Mouse (Mus musculus): ENCODE results near the gene Ccdc159.

The Ccdc159 gene

DNA sequence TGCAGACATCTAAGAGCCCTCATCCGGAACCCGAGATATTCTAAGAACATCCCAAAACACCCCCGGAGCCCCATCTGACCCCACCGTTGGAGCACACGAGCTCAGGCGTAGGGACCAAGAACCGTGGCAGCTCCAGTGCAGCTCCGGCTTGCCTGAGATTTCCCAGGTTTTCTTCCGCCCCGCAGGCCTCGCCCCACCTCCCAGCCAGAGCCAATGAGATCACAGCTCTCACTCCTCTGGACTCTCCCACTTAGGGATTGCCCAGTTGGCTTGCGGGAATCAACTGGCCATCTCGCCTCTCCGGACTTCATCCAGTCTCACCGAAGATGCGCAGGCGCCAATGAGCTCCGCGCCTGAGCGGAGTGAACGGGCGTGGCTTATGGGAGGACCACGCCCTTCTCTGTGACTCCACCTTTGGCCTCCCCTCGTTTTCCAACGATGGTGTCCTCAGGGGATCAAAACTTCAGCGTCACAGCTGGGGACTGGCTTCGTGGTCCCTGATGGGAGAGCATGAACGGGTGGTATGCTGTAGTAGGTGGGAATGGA lies at the start of gene Ccdc159, which contains the start of gene Tmem205:
Gene Ccdc159 (plus strand): TSS at position 264 of the 546 bp plus-strand sequence.
Gene Tmem205 (minus strand): TSS at position 349 of the 546 bp plus-strand sequence.
- DNase-seq (ENCODE audit: low read depth, low spot score) = peak; percentile 99

DNA sequence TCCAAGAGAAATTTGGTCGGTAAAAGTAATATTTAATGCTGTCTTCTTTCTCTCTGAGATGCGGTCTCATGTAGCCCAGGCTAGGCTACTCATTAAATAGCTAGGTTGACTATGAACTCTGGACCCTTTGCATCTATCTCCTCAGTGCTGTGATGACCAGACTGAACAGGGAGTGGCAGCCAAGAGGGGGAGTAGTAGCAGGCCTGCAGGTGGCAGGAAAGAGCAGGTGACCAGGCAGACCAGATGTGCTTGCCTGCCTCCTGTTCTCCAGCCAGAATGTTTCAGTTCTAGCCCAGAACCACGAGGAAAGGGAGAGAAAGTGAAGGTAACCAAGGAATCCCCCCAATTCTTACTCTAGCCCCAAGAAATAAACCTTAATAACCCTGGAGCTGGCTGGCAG lies 38.0 kb upstream of the Ccdc159 start:
- no peak for DNase-seq (ENCODE audit: low read depth, low spot score)

DNA sequence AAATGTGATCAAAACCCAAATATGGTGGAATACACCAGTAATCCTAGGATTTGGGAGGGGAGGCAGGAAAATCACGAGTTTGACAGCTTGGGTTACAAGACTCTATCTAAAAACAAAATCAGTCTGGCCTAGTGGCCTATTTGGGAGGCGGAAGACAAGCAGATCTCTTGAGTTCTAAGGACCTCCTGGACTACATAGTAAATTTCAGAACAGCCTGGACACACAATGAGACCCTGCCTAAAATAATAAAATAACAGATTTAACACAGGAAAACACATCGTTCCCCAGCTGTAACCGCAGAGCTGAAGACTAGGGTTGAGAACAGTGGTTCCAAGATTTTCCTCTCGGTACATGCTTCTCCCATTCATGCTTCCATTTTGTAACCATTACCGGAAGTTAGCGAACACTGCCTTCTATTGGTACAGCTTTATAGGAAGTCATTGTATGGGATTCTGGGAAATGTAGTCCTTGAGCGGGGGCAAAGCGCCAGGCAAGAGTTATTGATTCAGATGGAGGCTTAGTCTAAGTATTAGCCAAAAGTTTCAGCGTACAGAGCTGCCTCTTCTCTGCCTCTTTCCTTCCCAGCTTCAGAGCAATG lies 25.9 kb upstream of the Ccdc159 start:
- DNase-seq (ENCODE audit: low read depth, low spot score) = peak; percentile 82

- DNase-seq (ENCODE audit: low read depth, low spot score) = no peak
These were observed 23.2 kb upstream of the Ccdc159 start for GRCm38 (mm10) chr9:21904031-21904430.

- no peak for DNase-seq (ENCODE audit: low read depth, low spot score)
These were observed 19.1 kb upstream of the Ccdc159 start for GRCm38 (mm10) chr9:21908216-21908615.

- DNase-seq (ENCODE audit: low read depth, low spot score) = no peak
These were observed 17.6 kb upstream of the Ccdc159 start for GRCm38 (mm10) chr9:21909474-21910223.

DNA sequence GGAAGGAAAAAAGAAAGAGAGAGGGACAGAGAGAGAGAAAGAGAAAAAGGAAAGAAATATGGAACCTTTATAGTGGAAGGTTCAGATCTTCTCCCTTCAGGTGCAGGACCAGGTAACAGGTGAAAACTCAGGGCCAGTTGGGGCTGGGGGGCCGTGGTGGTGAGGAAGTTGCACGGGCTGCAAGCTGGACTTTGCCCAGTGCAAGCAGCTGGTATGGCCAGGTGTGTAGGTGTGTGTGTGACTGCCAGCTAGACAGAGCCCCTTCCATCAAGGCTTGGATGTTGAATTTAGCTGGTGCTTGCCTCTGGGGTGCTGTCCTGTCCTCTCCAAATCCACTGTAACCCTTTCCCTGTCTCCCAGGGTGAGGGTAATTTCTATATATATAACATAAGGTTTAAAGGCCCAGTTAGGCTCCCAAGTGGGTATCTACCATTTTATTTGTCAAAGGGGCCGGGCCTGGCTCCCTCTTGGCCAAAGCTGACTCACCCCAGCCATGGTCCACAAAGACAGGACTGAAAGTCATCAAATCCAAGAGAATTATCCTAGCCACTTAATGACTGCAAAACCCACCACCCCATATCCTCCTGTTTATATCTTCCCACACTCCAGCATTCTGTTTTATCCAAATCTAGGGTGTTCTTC lies 10.3 kb upstream of the Ccdc159 start:
- DNase-seq (ENCODE audit: low read depth, low spot score) = no peak

- DNase-seq (ENCODE audit: low read depth, low spot score) = no peak
These were observed 9.7 kb upstream of the Ccdc159 start for GRCm38 (mm10) chr9:21917493-21918034.

DNA sequence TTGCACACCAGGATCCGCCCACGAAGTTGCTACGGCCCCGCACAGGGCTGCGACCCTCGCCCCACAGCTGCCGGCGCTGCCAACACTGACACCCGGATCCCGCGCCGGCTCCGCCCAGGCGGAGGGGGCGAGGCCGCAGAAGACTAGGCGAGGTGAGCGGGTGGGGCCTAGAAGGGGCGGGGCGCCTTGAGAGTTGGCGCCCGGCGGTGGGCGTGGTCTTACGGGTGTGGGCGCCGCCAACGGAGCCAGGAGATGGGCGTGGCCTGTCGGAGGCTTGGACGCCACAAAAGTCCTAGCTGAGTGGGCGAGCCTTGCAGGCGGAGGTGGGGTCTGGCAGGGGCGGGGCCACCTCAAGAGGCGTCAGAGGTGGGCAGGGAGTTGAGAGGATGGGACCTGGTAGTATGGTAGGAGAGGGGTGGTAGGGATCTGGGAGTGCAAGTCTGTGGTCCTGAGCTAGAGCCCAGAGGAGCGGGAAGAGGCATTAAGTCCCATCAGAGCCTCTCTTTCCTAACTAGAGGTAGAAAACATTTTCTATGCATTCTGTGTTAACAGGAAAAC lies 9.2 kb upstream of the Ccdc159 start, which contains the start of gene Rab3d:
Gene Rab3d (minus strand): TSS at position 158 of the 558 bp plus-strand sequence.
- DNase-seq (ENCODE audit: low read depth, low spot score) = peak; percentile 99

DNA sequence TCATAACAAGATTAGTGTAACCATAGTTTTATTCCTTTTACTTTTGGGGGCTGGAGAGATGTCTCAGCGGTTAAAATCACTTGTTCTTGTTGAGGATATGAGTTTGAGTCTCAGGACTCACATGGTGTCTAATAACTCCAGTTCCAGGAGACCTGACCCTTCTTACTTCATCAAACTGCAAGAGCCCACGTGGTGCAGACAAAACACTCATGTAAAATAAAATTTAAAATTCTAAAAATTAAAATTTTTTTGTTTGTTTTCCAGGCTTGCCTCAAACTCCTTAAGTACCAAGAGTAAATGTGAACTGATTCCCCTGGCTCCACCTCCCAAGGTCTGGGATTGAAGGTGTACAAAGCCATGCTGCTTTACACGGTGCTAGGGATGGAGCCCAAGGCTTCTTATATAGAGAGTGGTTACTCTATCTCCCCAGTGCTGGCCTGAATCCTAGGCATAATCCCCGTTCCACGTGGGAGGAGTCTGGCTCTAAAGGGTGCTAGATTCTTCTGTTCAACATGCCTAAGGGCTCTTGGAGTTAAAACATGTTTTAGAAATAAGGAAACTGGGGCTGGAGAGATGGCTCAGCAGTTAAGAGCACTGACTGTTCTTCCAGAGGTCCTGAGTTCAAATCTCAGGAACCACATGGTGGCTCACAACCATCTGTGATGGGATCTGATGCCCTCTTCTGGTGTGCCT lies 8.4 kb upstream of the Ccdc159 start:
- DNase-seq (ENCODE audit: low read depth, low spot score) = no peak

DNA sequence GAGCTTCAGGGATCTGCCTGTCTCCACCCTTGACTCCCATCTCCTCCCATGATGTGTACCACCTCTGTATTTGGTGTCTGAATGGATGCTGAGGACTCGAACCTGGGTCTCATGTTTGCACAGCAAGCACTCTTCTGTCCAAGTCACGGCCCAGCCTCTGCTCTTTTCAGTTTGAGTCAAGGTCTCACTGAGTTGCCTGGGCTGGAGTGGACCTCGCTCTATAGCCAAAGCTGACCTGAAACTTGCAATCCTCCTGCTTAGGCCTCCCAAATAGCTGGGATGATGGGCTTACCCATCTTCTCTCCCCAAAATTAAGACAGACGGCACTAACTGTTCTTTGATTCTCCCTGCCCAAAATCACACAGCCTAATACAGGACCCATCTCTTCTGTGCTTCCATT lies 4.2 kb upstream of the Ccdc159 start:
- DNase-seq (ENCODE audit: low read depth, low spot score) = no peak

DNA sequence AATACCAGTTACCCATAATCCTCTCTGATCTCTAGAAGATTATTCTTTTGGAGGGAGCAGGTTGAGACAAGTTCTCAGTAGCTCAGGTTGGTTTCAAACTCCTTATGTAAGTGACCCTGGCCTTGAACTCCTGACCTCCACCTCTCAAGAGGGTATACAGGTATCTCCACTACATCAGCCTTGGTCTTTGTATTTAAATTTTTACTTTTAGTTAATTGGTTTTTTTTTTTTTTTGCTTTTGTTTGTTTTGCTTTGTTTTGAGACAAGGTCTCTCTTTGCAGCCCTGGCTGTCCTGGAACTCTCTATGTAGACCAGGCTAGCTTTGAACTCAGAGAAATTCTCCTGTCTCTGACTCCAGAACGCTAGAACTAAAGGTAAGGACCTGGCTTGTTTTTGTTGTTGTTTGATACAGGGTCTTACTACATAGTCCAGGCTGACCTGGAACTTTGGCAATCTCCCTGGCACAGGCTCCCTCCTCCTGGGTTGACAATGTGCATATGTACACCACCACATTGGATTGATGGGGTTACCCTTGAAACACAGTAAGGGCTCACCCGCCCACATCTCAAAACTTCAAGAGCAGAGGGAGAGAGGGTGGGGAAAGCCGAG lies 3.7 kb upstream of the Ccdc159 start:
- DNase-seq (ENCODE audit: low read depth, low spot score) = no peak

DNA sequence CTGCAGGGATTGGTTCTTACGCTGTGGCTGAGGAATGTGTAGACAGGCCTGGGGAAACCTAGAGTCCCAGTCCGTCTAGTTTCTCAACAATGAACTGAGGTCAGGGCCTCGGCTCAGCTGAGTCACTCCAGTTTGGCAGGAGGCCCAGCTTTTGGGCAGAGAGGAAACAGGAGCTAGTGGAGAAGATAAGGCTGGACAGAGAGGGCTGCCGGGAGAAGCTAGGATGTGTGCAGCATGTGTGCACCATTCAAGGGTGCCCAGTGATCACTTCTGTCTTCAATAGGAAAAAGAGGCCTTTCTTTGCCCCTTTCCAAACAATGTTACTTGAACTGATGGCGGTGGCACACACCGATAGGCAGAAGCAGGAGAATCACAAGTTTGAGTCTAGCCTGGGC lies 3.2 kb upstream of the Ccdc159 start:
- DNase-seq (ENCODE audit: low read depth, low spot score) = no peak

- DNase-seq (ENCODE audit: low read depth, low spot score) = no peak
These were observed 2.2 kb upstream of the Ccdc159 start for GRCm38 (mm10) chr9:21925034-21925433.

- DNase-seq (ENCODE audit: low read depth, low spot score) = no peak
These were observed 1.8 kb upstream of the Ccdc159 start for GRCm38 (mm10) chr9:21925506-21925905.

DNA sequence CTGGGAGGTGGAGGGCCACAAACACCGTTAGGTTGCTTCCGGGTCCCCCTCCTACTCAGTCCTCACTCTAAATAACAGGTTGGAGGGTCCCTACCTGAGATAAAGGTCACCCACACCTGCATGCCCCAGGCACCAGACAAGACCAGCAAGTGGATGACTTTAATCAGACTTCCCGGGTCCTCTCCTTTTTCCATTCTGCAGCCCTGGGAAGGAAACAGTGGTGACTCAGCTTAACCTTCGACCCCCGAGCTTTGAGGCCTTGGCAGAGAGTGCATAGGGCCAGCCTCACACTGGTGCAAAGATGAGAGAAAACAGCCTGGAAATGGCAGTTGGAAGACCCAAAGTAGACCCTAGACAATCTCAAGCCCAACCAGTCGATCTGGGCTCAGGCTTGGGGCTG lies 1.1 kb upstream of the Ccdc159 start:
- no peak for DNase-seq (ENCODE audit: low read depth, low spot score)

GRCm38 (mm10) chr9:21926784-21927183 lies 487 bp upstream of the Ccdc159 start:
- no peak for DNase-seq (ENCODE audit: low read depth, low spot score)

- DNase-seq (ENCODE audit: low read depth, low spot score) = no peak
These were observed 1.9 kb downstream of the Ccdc159 start for GRCm38 (mm10) chr9:21929208-21929607.

GRCm38 (mm10) chr9:21932006-21932405 lies 4.7 kb downstream of the Ccdc159 start:
- no peak for DNase-seq (ENCODE audit: low read depth, low spot score)

DNA sequence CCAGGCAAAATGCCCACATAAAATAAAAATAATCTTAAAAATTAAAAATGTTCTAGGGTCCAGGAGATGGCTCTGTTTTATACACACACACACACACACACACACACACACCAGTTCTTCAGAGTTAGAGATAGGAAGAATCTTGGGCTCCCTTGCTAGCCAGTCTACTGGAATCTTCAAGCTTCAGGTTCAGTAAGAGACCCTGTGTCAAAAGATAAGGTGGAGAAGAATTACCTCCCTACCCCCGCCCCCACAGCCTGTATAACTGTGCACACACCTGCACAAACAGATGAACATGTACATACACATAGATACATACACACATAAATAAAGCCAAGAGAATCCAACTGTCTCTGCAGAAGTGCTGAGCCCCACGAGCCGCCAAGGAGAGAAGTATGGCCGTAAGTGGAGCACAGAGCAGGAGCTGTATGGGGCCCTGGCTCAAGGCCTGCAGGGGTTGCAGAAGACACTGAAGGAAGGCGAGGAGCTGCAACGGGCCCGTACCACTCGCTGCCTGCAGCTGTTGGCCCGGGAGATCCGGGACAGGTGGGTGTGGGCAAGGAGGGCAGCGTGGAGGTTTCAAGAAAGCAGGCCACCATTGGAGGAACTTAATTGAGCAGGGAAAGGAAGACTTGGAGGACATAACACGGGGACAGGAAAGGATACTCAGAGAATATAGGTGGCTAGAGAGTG lies 5.3 kb downstream of the Ccdc159 start:
- no peak for DNase-seq (ENCODE audit: low read depth, low spot score)

Data from ES-CJ7 (cell line).